Mouse (Mus musculus) 416B (cell line): Measurements from ENCODE around the gene Hoxa11.
A peak's percentile ranks its signal among the peaks of the same experiment; 100 is the strongest.

Experiments
- DNase-seq: peaks from one replicate; pipeline ENCODE4 v3.0.0; 2011; ENCODE audit warnings: low read depth

Gene Hoxa11

GRCm38 (mm10) chr6:52247766-52248637 lies 2.4 kb upstream of the Hoxa11 start:
- no peak for DNase-seq

- no peak for DNase-seq
Measured at GRCm38 (mm10) chr6:52246916-52247315, 1.3 kb upstream of the Hoxa11 start.

DNA sequence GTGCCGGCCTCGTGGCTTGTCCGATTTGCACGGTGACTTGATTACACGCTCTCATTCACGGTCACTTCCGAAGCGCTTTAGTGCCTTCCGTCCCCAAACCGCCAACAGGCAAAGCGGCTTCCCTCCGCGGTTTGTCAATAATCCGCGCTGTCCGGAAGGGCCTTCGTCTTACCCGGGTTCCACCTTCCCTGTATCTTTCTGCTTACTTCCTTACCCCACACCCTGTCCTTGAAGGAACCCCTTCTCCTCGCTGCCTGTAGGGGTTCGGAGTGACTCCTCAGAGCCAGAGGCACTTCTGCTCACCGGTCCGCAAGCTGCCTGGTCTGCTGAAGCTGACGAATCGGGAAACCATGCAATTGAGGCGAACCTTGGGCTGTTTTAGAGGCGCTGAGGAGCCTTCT lies 793 bp upstream of the Hoxa11 start:
- no peak for DNase-seq

GRCm38 (mm10) chr6:52245040-52245756 lies 412 bp downstream of the Hoxa11 start:
- no peak for DNase-seq

DNA sequence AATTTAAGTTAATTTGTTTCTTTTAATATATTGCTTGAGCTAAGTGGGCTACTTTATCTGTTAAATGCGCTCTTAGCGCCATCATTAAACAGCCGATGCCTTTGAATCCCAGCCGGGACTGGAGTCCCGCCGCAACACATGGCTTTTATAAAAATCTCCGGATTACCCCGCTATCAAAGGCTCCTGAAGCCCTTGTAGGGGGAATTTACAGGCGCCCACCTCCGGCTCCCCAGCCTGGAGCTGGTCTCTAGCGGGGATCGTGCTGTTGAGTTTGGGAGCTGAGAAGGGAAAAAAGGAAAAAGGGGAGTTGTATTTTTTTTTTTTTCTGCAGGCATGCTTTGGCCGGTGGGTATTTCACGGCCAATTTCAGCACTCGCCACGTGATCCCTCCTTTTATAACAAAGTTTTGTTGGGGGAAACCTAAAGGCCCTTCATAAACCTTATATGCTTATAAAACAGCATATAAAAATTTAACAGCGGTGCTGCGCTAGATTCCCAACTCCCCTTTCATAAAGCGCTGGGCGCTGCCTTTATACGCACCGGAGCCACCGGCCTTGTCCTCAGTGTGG lies 1.1 kb downstream of the Hoxa11 start:
- DNase-seq: no peak

DNA sequence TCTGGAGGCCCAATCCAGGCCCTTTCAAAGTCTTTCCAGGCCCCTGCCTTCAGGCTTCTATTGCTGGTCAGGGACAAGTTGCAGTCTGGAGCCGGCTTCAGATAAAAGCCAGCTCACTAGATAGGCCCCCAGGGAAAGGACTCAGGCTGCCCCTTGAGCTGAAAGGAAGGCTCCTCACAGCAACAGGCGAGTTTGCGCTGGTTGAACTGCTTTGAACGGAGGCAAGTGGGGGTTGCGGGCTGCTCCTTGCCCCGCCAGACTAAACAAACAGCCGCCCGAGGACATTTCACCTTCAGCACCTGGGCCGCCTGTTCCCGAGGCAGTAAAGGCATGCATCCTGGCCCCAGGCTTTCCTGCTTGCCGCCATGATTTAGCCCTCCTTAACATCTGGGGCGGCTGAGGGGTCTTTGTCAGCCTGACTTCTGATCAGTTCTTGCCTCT lies 1.9 kb downstream of the Hoxa11 start:
- no peak for DNase-seq

GRCm38 (mm10) chr6:52242801-52243332 lies 2.7 kb downstream of the Hoxa11 start:
- no peak for DNase-seq

GRCm38 (mm10) chr6:52241001-52241621 lies 4.5 kb downstream of the Hoxa11 start:
- no peak for DNase-seq

DNA sequence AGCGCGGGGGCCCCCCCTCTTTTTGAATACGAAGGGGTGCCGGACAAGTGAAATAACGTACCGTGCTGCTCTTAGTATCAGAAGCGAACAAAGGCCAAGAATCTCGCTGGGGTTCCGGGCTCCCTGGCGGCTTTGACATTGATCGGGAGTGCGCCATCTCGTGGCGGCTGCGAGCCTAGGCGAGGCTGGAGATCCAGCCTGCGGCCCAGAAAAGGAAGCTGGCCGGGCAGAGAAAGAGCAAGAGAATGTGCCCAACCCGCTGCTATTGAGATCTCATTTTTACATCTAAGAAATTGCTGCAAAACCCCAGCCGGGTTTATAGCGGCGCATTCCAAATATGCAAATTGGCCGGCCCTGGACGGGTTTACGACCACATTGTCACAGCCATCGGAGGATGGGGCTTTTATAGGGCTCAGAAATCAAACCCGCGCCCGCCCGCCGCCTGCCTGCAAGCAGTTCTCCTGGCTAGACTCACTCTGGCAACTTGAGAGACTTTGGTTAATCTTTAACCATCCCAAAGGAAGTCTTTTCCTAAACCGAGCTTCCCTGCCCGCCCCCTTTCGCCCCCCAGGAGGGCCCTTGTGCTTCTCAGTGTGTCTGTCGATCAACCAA lies 5.1 kb downstream of the Hoxa11 start, which contains the start of gene Hoxa10:
Hoxa10 (minus strand) TSS at position 466 of the 612 bp plus-strand sequence.
- peak; percentile 26 for DNase-seq

- DNase-seq: no peak
Measured at GRCm38 (mm10) chr6:52239625-52240388, 5.8 kb downstream of the Hoxa11 start.

DNA sequence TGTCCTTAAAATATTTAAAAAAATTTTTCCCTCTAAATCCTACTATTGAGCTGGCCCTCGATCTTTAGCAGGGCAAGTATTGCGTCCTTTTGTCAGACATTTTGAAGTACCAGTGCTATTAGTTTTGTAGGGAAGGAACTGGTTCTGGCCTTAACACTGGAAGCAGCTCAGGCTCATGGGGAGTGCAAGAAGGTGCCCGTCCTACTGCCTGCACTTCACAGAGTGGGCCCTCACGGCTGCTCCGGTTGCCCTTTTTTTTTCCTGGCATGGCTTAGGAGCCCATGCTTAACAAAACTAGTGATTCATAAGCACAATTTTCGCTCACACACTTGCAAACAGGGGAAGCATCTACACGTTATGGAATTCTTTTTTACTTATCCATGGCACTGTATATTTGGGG lies 6.6 kb downstream of the Hoxa11 start:
- DNase-seq: no peak

- DNase-seq: no peak
Measured at GRCm38 (mm10) chr6:52238155-52238545, 7.5 kb downstream of the Hoxa11 start.

- no peak for DNase-seq
Measured at GRCm38 (mm10) chr6:52237346-52238154, 8.1 kb downstream of the Hoxa11 start.

DNA sequence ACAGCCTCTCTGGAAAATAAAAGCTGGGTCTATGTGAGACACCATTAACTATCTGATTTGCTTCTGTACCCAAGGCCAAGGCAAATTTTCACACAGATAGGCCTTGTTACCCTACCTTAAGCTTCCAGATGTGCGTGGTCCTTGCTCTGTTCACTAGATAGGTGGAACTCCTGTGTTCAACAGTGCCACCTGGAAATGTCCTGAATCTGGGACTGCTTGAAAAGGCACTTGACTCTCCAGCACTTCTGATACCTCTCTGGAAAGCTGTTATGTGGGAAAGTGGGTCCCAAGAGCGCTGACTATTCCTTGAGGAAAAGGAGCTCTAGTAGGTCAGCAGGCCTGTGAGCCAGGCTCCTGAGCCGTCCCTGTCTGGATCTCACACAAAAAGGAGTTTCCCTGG lies 8.8 kb downstream of the Hoxa11 start:
- no peak for DNase-seq

DNA sequence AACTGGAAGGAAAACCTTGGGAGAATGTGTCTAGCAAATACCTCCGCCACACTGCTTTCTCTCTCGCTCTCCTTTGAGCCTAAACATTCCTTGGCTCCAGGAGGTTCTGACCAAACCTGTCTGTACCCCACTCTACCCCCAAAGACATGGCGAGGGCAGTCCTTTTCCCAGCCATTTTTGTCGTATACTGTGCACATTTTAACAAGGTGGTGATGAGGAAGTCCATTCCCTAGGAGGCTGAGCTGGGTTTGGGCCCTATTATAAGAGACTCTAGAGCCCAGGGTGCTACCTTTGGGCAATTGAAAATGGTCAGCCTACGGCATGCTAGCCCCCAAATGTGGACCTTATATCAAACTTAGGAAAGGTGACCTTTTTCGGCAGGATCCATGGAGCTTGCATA lies 9.7 kb downstream of the Hoxa11 start:
- DNase-seq: no peak

GRCm38 (mm10) chr6:52235267-52235666 lies 10.3 kb downstream of the Hoxa11 start:
- no peak for DNase-seq

GRCm38 (mm10) chr6:52234428-52235140 lies 11.0 kb downstream of the Hoxa11 start:
- no peak for DNase-seq

DNA sequence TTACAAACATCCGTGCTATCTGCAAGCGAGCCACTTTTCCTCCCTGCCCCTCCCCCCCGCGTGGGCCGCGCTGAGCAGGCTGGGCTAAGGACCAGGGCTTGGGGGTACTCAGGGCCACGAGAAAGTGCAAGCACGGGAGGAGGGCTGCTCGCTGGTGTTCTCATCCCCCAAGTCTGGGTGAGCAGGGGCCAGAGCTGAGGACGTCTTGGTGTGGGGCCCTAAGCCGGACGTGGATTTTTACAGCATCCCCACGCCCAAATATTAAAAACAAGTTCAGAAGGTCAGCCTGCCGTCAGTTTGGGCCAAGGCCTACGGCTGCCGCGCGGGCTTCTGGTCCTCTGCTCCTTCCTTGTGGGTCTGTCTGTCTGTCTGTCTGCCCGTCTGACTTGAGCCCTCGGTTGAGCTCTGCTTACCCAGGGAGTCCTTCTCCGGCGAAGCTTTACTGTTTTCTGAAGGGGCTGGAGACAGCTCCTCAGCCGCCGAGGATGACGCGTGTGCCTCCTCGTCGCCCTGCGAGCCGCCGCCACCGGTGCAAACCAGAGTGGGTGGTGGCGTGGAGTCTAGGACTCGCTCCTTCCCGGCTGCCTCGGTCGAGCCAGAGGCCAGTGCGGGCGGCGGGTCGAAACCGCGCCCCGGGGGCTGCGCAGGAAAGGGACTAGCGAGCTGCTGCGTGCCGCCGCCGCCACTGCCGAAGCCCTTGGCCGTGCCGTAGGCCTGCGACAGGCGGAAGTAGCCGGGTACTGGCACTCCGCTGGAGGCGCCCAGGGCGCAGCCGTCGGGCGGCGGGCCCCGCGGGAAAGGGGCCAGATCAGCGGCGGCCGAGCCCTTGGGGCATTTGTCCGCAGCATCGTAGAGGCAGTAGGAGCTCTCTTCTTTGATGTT lies 11.8 kb downstream of the Hoxa11 start:
- no peak for DNase-seq
